ENCODE assay signal across 10 mouse cellular contexts in the genomic region with DNA sequence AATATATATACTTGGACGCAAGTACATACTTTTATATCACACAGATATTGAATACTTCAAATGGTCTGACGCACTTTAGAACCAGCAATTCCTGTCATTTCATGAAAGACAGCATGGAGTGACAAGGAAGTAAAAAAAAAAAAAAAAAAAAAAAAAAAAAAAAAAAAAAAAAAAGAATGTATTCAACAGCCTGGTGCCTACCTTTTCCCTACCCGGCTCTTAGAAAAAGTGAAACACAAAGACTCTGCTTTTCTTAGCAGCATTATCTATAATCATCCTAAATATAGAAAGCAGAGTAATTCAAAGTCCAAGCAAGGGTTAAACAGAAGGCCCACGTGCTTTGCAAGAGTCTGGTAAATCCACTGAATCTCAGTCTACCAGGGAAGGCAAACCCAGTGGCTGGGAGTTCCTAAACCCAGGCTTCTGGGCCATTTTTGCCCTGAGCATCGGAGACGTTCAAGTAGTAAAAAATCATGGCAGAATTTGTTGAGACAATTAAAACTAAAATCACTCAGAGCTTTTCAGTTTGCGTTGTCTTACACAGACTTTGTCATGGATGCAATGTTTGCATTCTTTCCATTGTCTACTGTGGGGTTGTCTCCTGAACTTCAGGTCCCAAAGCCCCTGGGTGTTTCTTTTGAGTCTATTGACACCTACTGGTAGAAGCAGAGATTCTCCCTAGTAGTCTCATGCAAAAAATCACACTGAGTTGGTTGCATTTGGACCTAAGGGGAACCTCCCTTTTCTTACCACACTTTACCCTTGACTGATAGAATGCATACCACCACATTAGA.
A peak's percentile ranks its signal among the peaks of the same experiment; 100 is the strongest.
DNase-seq lines count a peak whose midpoint lies in the region; ATAC-seq lines count a peak whose summit lies in the region.
"Had no signal": no experiment of that assay in that cellular context is flagged by ENCODE, and none has a peak within 500 bp of the region (broad histone marks: within the 10 kb centered on the region; RNA-seq: fewer than 3 reads in every experiment).

No protein-coding gene starts in this region.

- H3K9me3 ChIP-seq in forebrain, embryonic 15.5 days, result no peaks in the 10 kb centered on the region
- H3K9me3 ChIP-seq in midbrain, embryonic 16.5 days (replicated peaks; ENCODE audit: control insufficient read depth, low read length, poor library complexity, severe bottlenecking), result no peaks in the 10 kb centered on the region
- H3K9me3 ChIP-seq: heart, embryonic 15.5 days; liver, embryonic 13.5 days had no signal

- no peaks in the 10 kb centered on the region for H3K36me3 ChIP-seq in forebrain, embryonic 15.5 days
- no peaks in the 10 kb centered on the region for H3K36me3 ChIP-seq in midbrain, embryonic 16.5 days (ENCODE audit: control insufficient read depth, insufficient read depth, low read length)
- H3K36me3 ChIP-seq: heart, embryonic 15.5 days; liver, embryonic 13.5 days had no signal

- H3K27ac ChIP-seq in forebrain, embryonic 15.5 days (replicated peaks), result no peak overlapping the region
- H3K27ac ChIP-seq in midbrain, embryonic 16.5 days (ENCODE audit: low read length), result no peak overlapping the region
- H3K27ac ChIP-seq: heart, embryonic 15.5 days; liver, embryonic 13.5 days had no signal

- peaks cover 11% of the 10 kb centered on the region for H3K4me1 ChIP-seq in forebrain, embryonic 15.5 days
- peaks cover 27% of the 10 kb centered on the region for H3K4me1 ChIP-seq in midbrain, embryonic 16.5 days (ENCODE audit: control insufficient read depth, insufficient read depth, low read length)
- H3K4me1 ChIP-seq: heart, embryonic 15.5 days; liver, embryonic 13.5 days had no signal

- peak; percentile 9 to 23 for DNase-seq in cerebellum, postnatal 14 days
- DNase-seq in cerebellum, postnatal 36 days, result no peak
- peak; percentile 86 for DNase-seq in R1 (ENCODE audit: low read depth, low spot score)
- no peak for DNase-seq in B cell, adult 2 months
- DNase-seq in urinary bladder, adult 18-20 months (ENCODE audit: low spot score in 2 of 2), result no peak
- DNase-seq in layer of hippocampus, adult 9-10 months (ENCODE audit: low spot score), result no peak
- DNase-seq: liver, embryonic 13.5 days had no signal

- 47% methylated on average over 7 of the region's 7 CpGs for WGBS in forebrain, embryonic 15.5 days
- WGBS in midbrain, embryonic 16.5 days, result 32% methylated on average over 7 of the region's 7 CpGs

- no peak overlapping the region for H3K4me3 ChIP-seq in forebrain, embryonic 15.5 days
- H3K4me3 ChIP-seq in midbrain, embryonic 16.5 days (ENCODE audit: low read depth, low read length), result no peak overlapping the region
- H3K4me3 ChIP-seq: heart, embryonic 15.5 days; liver, embryonic 13.5 days had no signal

- H3K27me3 ChIP-seq in forebrain, embryonic 15.5 days, result no peaks in the 10 kb centered on the region
- H3K27me3 ChIP-seq in midbrain, embryonic 16.5 days (ENCODE audit: control insufficient read depth, insufficient read depth, low read depth, low read length), result no peaks in the 10 kb centered on the region
- H3K27me3 ChIP-seq: heart, embryonic 15.5 days; liver, embryonic 13.5 days had no signal

- H3K4me2 ChIP-seq in forebrain, embryonic 15.5 days (replicated peaks), result no peak overlapping the region
- no peak overlapping the region for H3K4me2 ChIP-seq in midbrain, embryonic 16.5 days (ENCODE audit: low read length)
- H3K4me2 ChIP-seq: heart, embryonic 15.5 days; liver, embryonic 13.5 days had no signal

- peak; percentile 79 for ATAC-seq in forebrain, embryonic 15.5 days (replicated peaks)
- ATAC-seq in midbrain, embryonic 16.5 days, result peak; percentile 80

- H3K9ac ChIP-seq in forebrain, embryonic 15.5 days (replicated peaks), result no peak overlapping the region
- H3K9ac ChIP-seq in midbrain, embryonic 16.5 days (ENCODE audit: low read depth, low read length), result no peak overlapping the region
- H3K9ac ChIP-seq: heart, embryonic 15.5 days; liver, embryonic 13.5 days had no signal

Comparison
In these comparisons a context has a peak if more than half of its experiments do, and no peak if none do; other contexts are left out.
1. DNase-seq: peak in cerebellum, postnatal 14 days (2 of 2) and R1 (single experiment); none in cerebellum, postnatal 36 days (0 of 2), B cell, adult 2 months (0 of 2), urinary bladder, adult 18-20 months (0 of 2) and layer of hippocampus, adult 9-10 months (single experiment).